Mouse (Mus musculus) layer of hippocampus, adult 8-10 months (tissue): Measurements from ENCODE around the gene Map1b. TPM values are rescaled to one million over a fixed set of nuclear protein-coding genes. Genes with fewer than 3 reads are reported as not detected.

Experiments
- DNase-seq, 2 experiments: peaks; one replicate each; pipeline ENCODE4 v3.0.0; 2022; ENCODE audit warnings: low spot score in 2 of 2
- total RNA-seq, 4 experiments: library from RNA; stranded (reverse); gene quantifications; 2 replicates each; pipeline ENCODE4 v1.2.4; 2022

Map1b gene
- total RNA-seq, 4 experiments from 2014 or later = 617 to 716 (median 673) TPM

DNA sequence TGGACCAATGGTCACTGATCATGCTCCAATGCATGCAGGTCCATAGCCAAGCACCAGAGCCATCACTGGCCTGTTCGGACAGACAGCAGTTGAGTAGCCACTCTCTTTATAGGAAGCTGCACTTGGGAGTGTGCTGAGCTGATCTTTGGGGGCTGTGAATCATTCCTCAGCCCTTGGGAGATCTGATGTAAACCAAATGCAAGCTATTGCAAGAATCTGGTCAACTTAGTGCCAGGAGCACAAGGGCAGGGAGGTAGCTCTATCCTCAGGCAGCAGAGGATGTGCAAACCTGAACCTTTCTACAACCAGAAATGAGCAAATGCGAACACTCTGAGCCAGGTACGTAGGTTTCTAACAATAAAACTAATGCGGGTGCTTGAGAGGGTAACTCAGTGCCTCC, 26.3 kb downstream of the Map1b start:
- no peak for DNase-seq

DNA sequence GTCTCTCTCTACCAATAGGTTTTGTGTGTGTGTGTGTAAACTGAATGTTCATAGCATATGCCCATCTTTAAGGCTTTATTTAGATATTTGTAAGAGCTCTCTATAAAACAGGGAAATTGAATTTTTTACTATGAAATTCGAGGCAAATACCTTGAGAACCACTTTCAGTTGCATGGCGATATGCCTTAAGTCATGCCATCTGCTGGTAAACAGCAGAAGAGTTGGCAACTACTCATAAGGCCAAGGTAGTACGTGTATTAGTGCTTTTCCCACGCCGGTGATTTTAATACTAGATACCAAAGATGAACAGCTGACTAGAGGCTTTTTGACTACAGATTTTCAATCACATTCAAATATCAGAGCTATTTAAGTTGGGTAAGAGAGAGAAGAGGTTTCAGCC, 27.2 kb downstream of the Map1b start:
- DNase-seq = no peak

- no peak for DNase-seq
These were observed 30.5 kb downstream of the Map1b start for GRCm38 (mm10) chr13:99485861-99486260.

DNA sequence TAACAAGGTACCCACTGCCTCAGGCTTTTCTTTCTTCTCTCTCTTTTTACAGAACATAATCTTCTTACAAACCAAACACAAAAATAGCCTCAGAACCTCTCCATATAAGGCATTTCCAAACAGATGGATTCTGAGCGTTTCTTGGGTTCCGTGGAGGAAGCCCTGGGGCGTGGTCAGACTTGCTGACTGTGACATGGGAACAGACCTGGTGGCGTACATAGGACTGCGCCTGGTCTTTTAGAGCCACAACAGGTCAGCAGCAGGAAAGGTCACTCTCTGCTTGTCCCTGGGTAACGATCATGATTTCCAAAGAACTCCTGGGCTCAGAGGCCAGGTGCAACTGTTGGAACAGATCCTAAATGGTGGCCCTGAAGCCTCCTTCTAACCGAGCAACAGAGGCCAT, 31.0 kb downstream of the Map1b start:
- DNase-seq = no peak

GRCm38 (mm10) chr13:99484905-99485304, 31.4 kb downstream of the Map1b start:
- DNase-seq = no peak

GRCm38 (mm10) chr13:99483433-99483832, 32.9 kb downstream of the Map1b start:
- DNase-seq = no peak

- DNase-seq = no peak
These were observed 40.9 kb downstream of the Map1b start for GRCm38 (mm10) chr13:99475488-99475887.

DNA sequence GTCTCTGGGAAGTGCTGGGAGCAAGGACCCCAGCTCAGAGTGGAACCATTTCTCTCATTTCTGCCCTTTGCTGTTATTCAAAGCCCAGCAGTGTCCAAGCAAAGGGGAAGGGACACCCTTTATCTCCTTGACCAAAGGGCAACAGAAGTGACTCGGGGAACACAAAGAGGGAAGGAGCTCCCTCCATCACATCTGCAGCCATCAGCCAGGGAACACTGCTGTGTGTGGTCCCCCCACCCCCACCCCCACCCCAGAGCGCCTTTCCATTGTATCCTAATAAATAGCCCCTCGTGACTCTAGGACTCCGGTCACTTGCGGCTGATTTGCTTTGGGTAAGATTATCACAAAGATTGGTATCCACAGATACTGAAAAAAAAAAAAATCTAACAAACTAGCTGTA, 41.3 kb downstream of the Map1b start:
- no peak for DNase-seq

- no peak for DNase-seq
These were observed 42.2 kb downstream of the Map1b start for GRCm38 (mm10) chr13:99474108-99474507.

GRCm38 (mm10) chr13:99472028-99472427, 44.3 kb downstream of the Map1b start:
- no peak for DNase-seq

- no peak for DNase-seq
These were observed 46.3 kb downstream of the Map1b start for GRCm38 (mm10) chr13:99470084-99470483.

DNA sequence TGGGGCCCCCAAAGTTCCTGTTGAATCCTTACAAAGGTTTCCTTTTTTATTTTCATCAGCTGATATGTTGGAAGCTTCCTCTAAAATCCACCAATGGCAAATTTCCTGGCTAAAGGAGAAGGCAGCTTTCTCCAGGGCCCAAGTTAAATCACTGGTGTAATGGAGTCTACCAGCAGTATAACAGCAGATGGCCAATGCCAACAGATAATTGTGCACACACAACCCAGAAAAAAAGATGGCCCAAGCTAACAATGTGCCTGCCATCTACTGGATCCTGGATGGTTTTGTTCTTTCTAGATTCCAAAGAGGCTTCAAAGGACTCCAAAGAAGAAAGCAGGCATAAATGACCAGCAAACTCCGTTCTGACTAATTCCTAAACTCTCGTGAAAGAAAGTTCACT, 48.1 kb downstream of the Map1b start:
- DNase-seq = no peak

- no peak for DNase-seq
These were observed 49.5 kb downstream of the Map1b start for GRCm38 (mm10) chr13:99466811-99467315.

DNA sequence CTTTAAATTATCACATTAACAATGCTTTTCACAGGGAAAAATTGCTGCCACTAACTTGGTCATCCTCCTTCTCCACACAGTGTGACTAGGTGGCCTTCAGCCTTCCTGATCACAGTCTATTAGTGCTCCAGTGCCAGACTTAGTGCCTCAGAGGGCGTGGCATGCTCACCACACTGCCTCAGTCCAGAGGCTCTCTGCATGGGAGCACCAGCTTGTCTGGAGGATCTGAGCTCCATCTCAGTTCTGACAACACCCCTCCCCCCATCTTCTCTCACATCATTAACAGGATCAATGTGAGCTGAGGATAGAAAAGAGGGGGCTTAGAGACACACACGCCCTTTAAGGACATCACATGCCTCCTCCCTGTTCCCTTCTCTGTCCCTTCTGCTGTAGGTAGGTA, 50.3 kb downstream of the Map1b start:
- no peak for DNase-seq

- no peak for DNase-seq
These were observed 51.8 kb downstream of the Map1b start for GRCm38 (mm10) chr13:99464551-99464950.

GRCm38 (mm10) chr13:99461886-99462285, 54.5 kb downstream of the Map1b start:
- no peak for DNase-seq

DNA sequence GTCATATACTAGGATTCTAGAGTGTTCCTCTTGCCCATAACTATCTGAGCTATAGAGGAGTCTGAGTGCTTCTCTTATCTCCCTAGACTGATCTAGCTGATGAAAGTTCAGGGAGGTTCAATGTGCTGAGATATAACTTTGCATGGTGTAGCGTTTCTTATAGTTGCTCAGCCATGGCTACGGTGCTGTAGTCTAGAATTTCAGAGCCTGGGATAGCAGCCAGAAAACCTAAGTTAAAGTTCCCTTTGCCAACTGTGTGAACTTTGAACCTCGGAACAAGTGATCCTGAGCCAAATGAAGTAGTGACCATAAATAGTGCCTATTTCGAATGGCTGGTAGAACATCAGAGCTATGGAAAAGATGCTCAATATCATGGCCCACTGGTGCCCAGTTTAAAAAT, 56.7 kb downstream of the Map1b start:
- no peak for DNase-seq

DNA sequence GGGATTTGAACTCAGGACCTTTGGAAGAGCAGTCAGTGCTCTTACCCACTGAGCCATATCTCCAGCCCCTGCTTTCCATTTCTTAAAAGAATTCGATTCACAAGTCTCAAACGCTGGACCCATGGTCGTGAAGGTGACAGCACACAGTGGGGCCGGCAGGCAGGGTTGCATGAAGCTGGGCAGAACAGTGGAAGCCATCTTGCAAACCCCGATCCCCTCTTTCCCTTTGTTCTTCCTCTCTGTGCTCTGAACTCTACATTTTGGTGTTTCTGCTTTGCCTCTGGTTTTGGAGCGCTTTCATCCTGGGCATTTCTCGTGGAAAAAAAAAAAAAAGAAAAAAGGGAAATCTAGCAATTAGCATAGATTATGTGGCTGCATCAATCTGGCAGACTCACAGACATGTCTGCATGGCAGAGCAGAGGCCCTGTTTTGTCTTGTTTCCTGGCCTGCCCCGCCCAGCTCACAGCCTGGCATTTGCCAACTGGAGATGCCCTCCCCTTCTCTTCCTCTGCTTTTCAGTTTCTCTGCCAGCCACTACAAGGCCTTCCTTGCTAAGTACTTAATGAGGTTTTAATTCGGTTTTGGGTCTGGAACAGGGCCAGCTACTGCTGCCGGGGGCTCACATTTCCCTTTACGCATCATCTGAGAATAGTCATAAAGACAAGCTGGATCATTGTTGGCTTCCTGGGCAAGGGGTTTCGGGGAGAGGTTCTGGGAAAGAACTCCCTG, 57.5 kb downstream of the Map1b start:
- DNase-seq = no peak

DNA sequence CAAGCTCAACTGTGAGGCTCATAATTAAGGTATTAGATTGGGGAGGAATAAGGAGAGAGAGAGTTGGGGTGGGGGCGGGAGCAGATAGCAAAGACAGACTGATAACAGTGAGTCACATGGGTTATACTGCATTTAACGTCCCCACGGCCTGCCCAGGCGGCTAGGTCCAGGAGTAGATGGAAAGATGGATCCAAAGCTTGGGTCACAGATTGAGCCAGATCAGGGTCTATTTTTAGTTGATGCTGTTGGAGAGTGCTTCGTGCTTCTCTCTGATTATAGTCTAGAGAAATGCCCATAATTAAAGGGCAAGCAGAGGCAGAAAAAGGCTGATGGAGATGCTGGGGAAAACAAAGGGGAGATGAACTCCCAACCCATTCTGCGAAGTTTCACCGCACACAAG, 61.4 kb downstream of the Map1b start:
- no peak for DNase-seq

- no peak for DNase-seq
These were observed 63.9 kb downstream of the Map1b start for GRCm38 (mm10) chr13:99452444-99452843.

DNA sequence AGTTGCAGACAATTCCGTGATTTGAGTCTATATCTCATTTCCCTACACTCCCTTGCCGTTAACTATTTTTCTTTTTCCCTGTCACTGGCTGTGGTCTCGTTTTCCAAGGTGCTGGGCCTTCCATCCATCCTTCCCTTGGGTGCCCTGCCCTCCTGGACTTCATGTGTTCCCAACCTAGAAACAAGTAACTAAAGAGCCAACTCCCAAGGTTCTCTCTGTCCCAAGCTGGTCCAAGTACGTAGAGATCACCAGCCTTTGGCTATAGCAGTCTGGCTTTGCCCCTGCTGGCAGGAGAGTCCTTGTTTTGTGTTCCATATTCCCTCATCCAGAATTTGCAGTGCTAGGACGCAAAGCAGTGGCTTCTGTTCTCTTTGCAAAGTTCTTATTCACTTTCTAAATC, 65.1 kb downstream of the Map1b start:
- no peak for DNase-seq

DNA sequence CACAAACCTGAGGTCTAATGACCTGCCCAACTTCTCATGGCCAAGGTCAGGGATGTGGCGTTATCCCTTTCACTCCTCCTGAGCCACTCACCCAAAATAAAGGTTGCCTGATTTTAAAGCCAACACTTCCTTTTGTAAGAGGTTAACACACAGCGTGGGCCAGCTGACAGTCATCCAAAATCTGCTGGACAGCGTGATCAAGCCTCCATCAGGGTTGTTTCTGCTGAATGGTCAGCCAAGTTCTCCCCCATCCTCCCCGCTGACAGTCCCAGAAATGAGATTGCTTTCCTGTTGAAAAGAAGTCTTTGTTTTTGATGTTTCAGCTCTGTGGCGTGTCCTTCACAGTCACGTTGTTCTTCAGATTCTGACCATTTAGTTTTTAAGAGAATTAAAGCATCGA, 65.6 kb downstream of the Map1b start:
- no peak for DNase-seq

DNA sequence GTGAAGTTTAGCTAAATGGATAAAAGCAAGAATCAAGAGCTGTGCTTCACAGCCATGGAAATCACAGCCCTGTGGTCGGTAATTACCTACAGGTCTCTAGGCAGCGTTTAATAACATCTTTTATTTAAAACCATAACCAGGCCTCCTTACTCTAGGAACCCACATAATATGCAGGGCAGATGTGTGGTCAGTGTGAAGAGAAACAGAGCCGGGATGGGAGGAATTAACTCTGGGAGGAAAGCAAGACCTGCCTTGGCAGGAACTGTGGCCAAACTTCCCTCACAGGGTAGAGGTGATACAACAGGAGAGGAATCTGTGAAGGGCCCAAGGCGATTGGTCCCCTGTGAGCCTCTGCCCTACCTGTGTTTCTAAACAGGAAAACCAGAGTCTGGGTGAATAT, 66.8 kb downstream of the Map1b start:
- DNase-seq = no peak

- DNase-seq = no peak
These were observed 68.1 kb downstream of the Map1b start for GRCm38 (mm10) chr13:99448278-99448677.
